Mouse (Mus musculus) G1E (cell line): ENCODE measurements around the gene Sirt1. TPM values are rescaled to one million over a fixed set of nuclear protein-coding genes. Genes with fewer than 3 reads are reported as not detected.

ENCODE experiments used
- ATAC-seq: 2 replicates; pipeline ENCODE4 v1.8.0; 2016; ENCODE audit warnings: mild to moderate bottlenecking; ENCODE audit not compliant: insufficient number of reproducible peaks, poor library complexity, low FRiP score, severe bottlenecking; ENCODE audit errors: extremely low read depth
- DNase-seq: peaks from one replicate; pipeline ENCODE4 v3.0.0; 2012; ENCODE audit warnings: low spot score
- H3K27me3 ChIP-seq: 2 replicates; pipeline ENCODE4 v1.6.1; 2012; ENCODE audit warnings: mild to moderate bottlenecking, low read length, inconsistent platforms; ENCODE audit not compliant: insufficient read depth
- H3K36me3 ChIP-seq: replicated peaks from 2 replicates; pipeline ENCODE3; 2012; ENCODE audit warnings: mild to moderate bottlenecking, inconsistent platforms
- H3K4me1 ChIP-seq: 2 replicates; pipeline ENCODE4 v1.6.1; 2012; ENCODE audit warnings: low read depth, low read length, inconsistent platforms, mixed read lengths; ENCODE audit not compliant: insufficient read depth
- H3K4me3 ChIP-seq: 2 replicates; pipeline ENCODE4 v1.5.1; 2012; ENCODE audit warnings: low read depth, mild to moderate bottlenecking, inconsistent platforms, low read length, moderate library complexity, mixed read lengths
- H3K9me3 ChIP-seq: replicated peaks from 2 replicates; pipeline ENCODE4 v1.6.1; 2012; ENCODE audit warnings: inconsistent platforms
- CTCF ChIP-seq: IDR thresholded peaks from 2 replicates; pipeline ENCODE4 v1.5.1; 2012; ENCODE audit warnings: low read depth, low read length, inconsistent platforms, mixed read lengths
- GATA1 ChIP-seq: IDR thresholded peaks from 2 replicates; pipeline ENCODE4 v1.6.1; 2012; ENCODE audit warnings: borderline replicate concordance, low read length, inconsistent platforms, mixed read lengths
- GATA2 ChIP-seq: IDR thresholded peaks from 2 replicates; pipeline ENCODE4 v1.6.1; 2012; ENCODE audit warnings: low read depth, low read length, inconsistent platforms, borderline replicate concordance
- POLR2AphosphoS5 ChIP-seq: IDR thresholded peaks from 2 replicates; pipeline ENCODE4 v1.6.1; 2012; ENCODE audit warnings: low read depth, low read length, inconsistent platforms; ENCODE audit not compliant: insufficient replicate concordance
- TAL1 ChIP-seq: conservative IDR thresholded peaks from 2 replicates; pipeline ENCODE4 v1.6.1; 2012; ENCODE audit warnings: low read depth, low read length, inconsistent platforms, mixed read lengths
- polyA plus RNA-seq: library from polyadenylated mRNA; stranded (reverse); fragments of >175 nt; gene quantifications from 2 replicates; pipeline ENCODE4 v1.2.3, GENCODE M21; 2012
- total RNA-seq, 2 experiments: library from RNA; stranded (forward) in 1 of 2; stranded (reverse) in 1 of 2; fragments of 200-1000 nt in 1 of 2; fragments of >200 nt in 1 of 2; fragmentation: Nextera tagmentation in 1 of 2; gene quantifications; 2 replicates each; pipeline ENCODE4 v1.2.3; 2014 to 2017

The Sirt1 gene
- total RNA-seq (2014; fragmentation: Nextera tagmentation) (27.5 and 36.9 TPM in 2 replicates), total RNA-seq (2017) (35.6 and 38.5 TPM in 2 replicates), polyA plus RNA-seq (1.7 and 1.8 TPM in 2 replicates)

DNA sequence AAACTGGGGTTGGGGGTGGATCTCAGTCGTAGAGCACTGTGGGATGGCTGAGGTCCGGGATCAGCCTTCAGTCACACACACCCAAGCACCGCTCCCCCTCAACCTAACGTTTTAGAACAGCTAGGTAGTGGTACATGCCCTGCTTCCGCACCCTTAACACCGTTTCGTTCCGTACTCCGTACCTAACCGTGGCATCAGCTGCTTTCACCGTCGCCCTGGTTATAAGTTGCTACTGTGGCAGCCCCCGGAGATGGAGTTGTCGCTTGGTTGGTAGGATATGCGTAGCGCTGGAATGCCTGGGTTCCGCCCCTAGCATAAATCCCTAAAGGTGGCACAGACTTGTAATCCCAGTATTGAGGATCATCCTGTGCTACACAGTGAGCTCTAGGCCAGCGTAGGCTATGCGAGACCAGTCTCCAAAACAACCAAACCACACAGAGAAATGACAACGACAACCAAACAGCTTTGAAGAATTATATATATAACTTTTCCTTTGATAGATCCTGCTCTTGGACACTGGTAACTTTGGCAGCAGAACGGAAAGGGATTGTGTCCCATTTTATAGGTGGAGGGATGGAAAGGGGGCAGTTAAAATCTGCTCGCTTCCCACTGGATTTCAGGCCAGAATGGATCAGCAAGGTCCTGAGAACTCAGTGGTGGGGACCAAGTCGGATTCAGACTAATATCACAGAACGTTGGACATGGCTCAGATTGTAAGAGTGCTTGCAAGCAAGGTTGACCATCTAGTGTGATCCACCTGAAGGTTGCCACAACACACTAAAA is at the start of gene Sirt1:
Gene Sirt1, minus strand, starts transcription at position 207 of the 783 bp plus-strand sequence.
- DNase-seq (no peak), ATAC-seq (no peak)
- Histone ChIP-seq H3K36me3 (no peaks in the 10 kb centered on the region), H3K4me1 (peaks cover 11% of the 10 kb centered on the region; the same call in 1 of the 2 replicates), H3K9me3 (no peaks in the 10 kb centered on the region), H3K4me3 (peak within 1 kb of the TSS; percentile 67), H3K27me3 (no peaks in the 10 kb centered on the region)
- no peak for TF ChIP-seq POLR2AphosphoS5
- no peak for TF ChIP-seq CTCF
- no peak for TF ChIP-seq GATA1
- no peak for TF ChIP-seq GATA2
- no peak for TF ChIP-seq TAL1

DNA sequence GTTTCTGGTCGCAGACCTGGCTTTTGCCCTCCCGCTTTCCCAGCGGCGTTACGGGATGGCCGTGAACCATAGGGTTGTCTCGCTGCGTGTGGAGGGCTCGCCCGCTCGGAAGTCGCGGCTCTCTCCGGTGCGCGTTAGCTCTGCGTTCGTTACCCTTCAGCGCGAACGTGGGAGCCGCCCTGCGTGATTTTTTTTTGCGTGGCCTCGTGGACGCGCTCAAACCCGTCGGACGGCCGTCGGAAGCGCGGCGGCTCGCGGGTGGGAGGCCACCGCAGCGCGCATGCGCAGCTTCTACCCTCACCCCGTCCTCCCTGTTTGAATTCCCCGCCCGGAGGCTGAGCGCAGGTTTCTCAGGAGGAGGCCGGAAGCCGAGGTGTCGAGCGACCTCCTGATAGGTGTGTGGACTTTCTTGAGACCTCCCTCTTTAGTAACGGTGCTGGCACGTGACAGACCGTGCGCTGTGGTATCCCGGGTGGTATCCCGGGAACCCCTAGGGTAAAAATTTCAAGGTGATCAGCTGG is 48.3 kb upstream of the Sirt1 start, which contains the start of gene Ctnna3:
Gene Ctnna3, plus strand, starts transcription at position 314 of the 521 bp plus-strand sequence.
- no peaks in the 10 kb centered on the region for H3K9me3 ChIP-seq
- peak; percentile 93 for ATAC-seq
- TF ChIP-seq GATA2: no peak
- no peak for TF ChIP-seq TAL1
- TF ChIP-seq CTCF: no peak
- peaks cover 5% of the 10 kb centered on the region for H3K4me1 ChIP-seq
- 0 out of 2 replicates have a peak, but pooled peaks cover 2% of the 10 kb centered on the region for H3K27me3 ChIP-seq
- H3K4me3 ChIP-seq: peak within 1 kb of the TSS; percentile 79
- H3K36me3 ChIP-seq: no peaks in the 10 kb centered on the region
- peak; percentile 86 for DNase-seq

DNA sequence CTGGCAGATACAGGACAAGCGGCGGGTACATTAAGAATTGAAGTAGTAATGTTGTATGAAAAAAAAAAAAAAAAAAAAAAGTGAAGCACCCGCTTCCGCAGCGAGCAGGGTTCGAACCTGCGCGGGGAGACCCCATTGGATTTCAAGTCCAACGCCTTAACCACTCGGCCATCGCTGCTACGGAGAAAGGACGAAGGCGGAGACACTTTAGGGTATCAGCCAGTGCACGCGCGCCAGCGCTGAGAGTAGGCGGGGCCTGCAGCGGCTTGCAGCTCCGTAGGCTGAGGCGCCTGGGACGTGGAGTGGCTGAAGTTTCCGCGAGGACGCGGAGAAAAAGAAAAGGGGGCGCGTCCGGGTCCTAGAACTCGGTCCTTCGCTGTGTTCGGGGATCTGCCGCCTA is 47.9 kb upstream of the Sirt1 start:
- 0 out of 2 replicates have a peak, but pooled peaks cover 2% of the 10 kb centered on the region for H3K27me3 ChIP-seq
- peak; percentile 74 for ATAC-seq
- peaks cover 5% of the 10 kb centered on the region for H3K4me1 ChIP-seq
- H3K4me3 ChIP-seq: peak overlapping the region; percentile 79
- H3K9me3 ChIP-seq: no peaks in the 10 kb centered on the region
- DNase-seq: peak; percentile 50
- TF ChIP-seq TAL1 (no peak), POLR2AphosphoS5 (no peak), GATA1 (no peak), GATA2 (no peak), CTCF (no peak)
- H3K36me3 ChIP-seq: no peaks in the 10 kb centered on the region

DNA sequence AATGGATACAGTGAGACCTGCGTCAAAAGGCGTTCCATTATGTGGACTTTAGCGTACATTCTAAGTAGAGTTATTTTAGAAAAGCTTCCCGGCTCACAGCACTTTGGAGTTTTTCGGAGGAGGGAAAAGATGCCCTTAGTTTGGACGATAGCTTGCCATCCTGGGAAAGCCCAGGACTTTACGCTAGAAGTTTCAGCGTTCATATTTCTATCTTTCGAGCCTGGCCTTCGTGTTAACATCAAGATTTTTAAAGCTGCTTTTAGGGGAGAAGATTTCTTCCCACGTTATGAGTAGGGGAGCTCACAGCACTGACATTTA is 47.5 kb upstream of the Sirt1 start:
- TF ChIP-seq POLR2AphosphoS5 (no peak), GATA1 (no peak), CTCF (no peak), TAL1 (no peak), GATA2 (no peak)
- Histone ChIP-seq H3K27me3 (0 out of 2 replicates have a peak, but pooled peaks cover 2% of the 10 kb centered on the region), H3K4me1 (peaks cover 5% of the 10 kb centered on the region), H3K4me3 (peak overlapping the region; percentile 79; the same call in 1 of the 2 replicates), H3K9me3 (no peaks in the 10 kb centered on the region), H3K36me3 (no peaks in the 10 kb centered on the region)
- ATAC-seq (no peak), DNase-seq (no peak)

DNA sequence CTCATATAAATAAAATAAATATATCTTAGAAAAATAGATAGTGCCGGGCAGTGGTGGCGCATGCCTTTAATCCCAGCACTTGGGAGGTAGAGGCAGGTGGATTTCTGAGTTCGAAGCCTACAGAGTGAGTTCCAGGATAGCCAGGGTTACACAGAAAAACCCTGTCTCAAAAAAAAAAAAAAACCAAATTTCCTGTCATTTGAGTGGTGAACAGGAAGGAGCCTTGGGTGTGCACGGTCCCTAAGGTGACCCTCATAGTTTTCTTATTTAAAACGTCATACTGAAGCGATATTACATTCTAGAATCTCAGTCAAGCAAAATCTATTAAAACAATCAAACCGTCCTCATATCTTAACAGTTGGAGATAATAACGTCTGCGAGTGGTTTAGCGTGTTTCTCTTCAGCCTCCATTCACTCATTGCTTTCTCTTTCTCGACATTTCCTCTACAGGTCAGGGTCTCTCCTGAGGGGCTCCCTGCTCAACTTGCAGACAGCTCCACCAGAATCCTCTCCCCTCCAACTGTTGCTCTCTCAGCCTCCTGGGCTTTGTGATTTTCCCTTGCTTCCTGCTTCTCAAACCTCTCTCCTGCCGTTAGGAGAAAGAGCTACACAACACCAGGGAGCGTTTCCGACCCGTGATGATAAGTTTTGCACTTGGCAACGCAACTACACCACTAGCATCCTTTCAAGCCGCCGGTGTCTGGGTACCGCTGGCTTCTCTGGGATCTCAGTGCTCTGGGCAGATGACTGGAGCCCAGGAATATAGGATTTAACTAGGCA is 46.9 kb upstream of the Sirt1 start:
- H3K4me3 ChIP-seq: no peak overlapping the region; the same call in 1 of the 2 replicates
- H3K9me3 ChIP-seq: no peaks in the 10 kb centered on the region
- no peak for TF ChIP-seq POLR2AphosphoS5
- TF ChIP-seq GATA2: no peak
- no peak for TF ChIP-seq CTCF
- TF ChIP-seq TAL1: no peak
- no peak for TF ChIP-seq GATA1
- 0 out of 2 replicates have a peak, but pooled peaks cover 2% of the 10 kb centered on the region for H3K27me3 ChIP-seq
- H3K36me3 ChIP-seq: no peaks in the 10 kb centered on the region
- DNase-seq (no peak), ATAC-seq (no peak)
- H3K4me1 ChIP-seq: peaks cover 5% of the 10 kb centered on the region

DNA sequence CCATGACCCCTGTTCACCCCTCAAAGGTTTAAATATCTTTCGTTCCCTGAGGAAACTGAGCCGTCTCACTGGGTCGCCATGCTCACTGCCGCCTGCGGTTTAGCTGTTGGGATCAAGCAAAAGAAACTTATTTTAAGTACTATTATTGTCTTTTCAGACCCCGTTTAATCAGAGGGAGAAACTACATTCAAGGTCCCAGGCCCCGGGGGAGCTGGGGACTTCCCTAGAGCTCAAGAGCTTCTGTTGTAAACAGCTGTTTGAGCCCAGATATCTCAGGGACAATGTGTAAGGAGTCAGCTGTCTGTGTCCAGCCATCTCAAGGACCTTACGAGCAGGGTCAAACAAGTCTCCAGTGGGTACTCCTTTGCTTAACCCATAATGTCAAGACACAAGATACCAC is 45.6 kb upstream of the Sirt1 start:
- Histone ChIP-seq H3K27me3 (0 out of 2 replicates have a peak, but pooled peaks cover 2% of the 10 kb centered on the region), H3K36me3 (no peaks in the 10 kb centered on the region), H3K4me1 (peaks cover 5% of the 10 kb centered on the region), H3K4me3 (no peak overlapping the region), H3K9me3 (no peaks in the 10 kb centered on the region)
- ATAC-seq (no peak), DNase-seq (no peak)
- TF ChIP-seq GATA2: no peak
- TF ChIP-seq TAL1: no peak
- TF ChIP-seq CTCF: no peak
- no peak for TF ChIP-seq POLR2AphosphoS5
- TF ChIP-seq GATA1: no peak
